Mouse (Mus musculus): ENCODE data around the gene AC129217.1. TPM values are rescaled to one million over a fixed set of nuclear protein-coding genes. Genes with fewer than 3 reads are reported as not detected.
"Not testable (repeated sequence)": the region's sequence is repeated elsewhere in the genome, so short reads cannot be mapped to it uniquely, and the experiment has no call there.

Gene AC129217.1
- total RNA-seq, 4 experiments from 2014 or later = not detected

DNA sequence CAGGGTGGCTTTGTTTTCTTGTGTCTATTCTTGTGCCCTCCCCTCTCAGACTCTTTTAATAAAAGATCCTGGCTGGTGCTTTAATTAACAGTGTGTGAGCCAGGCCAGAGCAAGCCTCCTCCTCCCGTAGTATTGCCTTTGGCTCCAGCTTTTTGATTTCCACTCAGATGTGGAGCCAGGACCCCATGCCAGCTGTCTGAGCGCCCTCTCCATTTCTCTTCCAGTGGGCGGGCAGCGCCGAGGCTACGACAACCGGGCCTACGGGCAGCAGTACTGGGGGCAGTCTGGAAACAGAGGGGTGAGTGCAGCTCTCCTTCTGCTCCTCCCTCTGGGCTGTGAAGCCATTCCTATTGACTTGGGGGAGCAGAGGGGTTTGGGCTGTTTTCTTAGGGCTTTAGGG is 1.1 kb downstream of the AC129217.1 start:
- DNase-seq = no peak

DNA sequence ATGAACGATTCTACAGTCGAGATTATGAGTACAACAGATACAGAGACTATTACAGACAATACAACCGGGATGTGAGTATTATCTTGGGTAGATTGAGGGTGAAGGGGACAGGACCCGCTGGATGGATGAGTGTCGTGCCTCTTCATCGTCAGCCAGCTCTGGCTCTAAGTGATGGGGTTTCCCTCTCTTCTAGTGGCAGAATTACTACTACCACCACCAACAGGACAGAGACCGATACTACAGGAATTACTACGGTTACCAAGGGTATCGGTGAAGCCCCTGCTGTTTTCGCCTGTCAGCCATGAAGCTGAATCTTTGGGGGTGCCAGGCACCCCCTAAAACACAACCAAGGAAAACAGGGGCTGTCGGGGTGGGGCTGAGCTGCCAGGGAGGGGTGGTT is 1.7 kb downstream of the AC129217.1 start:
- no peak for DNase-seq

DNA sequence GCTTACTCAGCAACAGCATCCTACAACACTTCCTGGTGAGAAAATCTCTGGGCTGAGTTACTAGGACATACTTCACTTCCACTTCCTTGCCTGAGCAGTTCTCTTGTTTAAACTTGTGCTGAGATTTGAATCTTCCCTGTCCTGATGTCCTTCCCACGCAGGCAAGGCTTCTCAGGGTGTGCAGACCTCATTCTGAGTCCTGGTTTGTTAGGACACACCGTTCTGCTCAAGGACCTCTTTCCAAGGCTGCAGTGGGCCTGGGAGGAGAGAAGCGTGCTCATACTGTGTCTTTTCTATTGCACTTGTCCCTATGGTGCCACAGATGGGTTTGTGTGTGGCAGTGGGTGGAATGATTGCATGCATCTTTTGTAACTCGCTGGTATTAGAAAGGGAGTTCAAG is 3.4 kb downstream of the AC129217.1 start:
- no peak for DNase-seq

DNA sequence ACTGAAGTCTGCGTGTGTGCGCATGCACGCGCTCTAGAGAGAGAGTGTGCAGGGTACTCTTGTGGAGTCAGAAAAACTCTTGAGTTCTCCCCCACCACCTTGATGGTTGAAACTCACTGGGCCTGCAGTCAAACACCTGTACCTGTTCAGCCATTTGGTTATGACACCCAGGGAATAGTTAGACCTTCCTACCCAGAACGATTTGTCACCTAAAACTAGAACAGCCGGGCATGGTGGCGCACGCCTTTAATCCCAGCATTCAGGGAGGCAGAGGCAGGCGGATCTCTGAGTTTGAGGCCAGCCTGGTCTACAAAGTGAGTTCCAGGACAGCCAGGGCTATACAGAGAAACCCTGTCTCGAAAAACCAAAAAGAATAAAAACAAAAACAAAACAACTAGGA is 6.8 kb downstream of the AC129217.1 start:
- not testable (repeated sequence) for DNase-seq

DNA sequence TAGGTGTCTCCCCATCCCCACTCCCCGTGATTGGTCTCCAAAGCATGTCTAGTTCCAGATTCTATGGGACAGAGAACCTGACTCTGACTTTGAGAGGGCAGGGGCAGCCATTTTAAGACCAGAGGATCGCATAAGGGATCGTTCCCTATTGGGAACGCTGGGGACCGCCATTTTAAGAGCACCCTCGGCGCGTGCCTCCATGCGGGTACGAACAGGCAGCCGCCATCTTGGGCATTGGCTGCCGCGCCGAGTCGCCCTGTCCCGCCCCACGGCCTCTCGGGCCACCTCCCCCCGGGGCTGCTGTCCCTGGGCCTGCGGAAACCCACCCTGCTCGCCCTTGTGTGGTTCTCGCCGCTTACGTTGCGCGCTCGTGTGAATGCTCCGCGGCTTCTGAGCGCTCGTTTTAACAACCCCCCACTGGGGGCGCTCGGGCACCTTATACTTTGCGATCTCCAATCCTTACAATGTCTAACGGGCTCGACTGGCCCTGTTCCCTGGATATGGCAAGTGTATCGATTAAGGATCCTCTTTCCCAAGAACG is 7.7 kb downstream of the AC129217.1 start, which contains the start of gene Bscl2:
Gene Bscl2 (plus strand): TSS at position 217 of the 541 bp plus-strand sequence.
- DNase-seq = peak; percentile 68

DNA sequence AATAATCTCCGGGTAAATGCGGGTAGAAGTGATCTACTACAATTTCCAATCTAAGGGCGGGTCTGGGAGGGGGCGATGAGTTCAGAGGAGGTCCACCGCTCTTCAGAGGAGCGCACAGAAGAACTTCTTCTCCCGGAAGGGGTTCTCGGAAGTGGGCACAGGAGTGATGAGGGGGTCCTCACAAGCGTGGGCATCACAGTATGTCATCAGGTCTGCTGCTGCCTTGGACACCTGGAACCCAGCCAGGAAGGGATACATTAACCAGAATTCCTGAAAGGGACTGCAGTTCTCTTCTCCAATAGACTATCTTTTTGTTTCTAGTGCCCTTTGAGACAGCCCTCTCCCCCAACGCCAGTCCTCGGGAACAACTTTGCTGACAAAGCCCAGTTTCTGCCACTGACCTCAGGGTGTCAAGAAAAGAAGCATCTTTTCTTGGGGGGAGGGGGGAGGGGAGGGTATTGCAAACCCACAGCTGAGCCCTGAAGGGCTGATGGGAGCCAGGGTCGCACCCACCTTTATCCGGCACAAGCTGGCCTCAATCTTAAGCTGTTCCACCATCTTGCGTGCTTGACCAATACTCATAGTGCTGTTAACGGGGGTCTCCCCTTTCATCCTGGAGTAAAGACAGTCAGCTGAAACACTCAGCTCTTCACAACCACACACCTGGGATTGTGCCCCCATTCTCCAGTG is 8.6 kb downstream of the AC129217.1 start:
- DNase-seq = no peak

DNA sequence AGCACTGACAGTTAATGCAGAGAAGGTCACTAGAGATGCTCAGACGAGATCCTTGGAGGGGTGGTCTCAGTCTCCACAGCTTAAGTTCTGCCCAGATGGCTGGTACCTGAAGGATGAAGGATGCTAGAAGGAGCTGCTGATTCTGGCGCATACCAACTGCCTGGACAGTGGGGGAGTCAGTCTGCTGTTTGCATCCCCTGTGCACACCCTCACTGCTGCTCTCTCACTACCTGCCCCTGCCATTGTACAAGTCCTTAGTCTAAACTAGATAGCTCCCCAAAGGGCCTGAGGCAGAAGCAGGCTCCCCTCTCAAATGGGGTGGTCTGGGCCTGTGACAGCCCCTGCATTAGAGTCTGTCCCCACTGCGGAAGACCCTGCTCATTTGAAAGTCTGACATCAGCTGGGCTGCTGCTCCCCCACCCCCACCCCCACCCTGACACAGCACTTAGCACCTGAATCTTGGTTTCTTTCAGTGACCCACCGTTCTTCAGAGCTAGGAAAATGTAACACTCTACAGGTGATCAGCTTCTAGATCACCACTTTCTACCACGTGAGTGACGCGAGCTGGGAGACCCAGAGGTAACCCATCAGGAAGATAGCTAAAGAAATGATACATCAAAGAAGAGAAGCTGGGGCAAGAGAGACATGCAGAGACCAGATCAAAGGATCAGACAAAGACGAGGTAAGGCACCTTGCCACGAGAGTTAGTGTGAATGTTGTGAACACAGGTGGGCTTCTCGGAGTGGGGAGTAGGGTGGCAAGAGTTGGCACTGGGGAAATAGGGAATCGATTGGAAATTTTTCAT is 9.7 kb downstream of the AC129217.1 start, which contains the start of gene Gng3:
Gene Gng3 (minus strand): TSS at position 92 of the 805 bp plus-strand sequence.
- DNase-seq = no peak

DNA sequence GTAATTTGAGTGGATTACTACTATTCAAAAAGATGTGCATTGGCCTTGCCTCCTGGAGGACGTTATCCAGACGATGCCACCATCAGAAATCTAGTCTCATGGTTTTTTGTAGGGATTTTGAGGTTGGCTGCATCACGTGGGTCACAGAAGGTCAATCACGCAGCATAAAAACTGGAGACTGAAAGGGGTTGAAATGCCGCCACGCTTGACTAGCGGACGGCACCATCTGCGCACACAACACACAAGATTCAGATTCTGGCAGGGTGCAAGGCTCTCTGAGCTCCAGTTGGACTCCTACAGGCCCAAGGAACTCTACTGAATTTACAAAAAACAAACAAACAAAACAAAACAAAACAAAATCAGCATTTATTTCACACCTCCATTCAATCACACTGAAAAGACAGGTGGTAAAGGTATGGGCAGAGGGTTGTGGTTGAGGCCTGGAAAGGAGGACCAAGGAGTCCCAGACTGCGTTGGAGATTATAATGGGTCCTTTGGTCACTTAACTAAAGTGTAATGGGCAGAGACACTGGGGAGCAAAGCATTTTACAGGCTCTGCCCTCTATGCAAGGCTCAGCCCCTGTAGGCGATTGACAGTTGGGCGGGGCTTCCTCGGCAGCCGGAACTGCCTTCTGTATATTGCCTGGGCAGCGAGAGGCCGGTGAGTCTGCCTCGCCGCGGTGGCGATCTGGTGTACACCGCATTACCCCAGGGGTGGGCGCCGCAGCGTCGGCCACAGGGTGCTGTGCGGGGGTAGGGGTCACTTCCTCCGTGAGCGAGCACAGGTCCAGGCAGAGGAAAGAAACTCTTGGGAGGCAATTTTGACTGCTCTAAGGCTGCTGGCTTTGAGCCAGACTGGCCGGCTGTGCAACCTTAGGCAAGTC is 10.6 kb downstream of the AC129217.1 start:
- DNase-seq = peak; percentile 79

DNA sequence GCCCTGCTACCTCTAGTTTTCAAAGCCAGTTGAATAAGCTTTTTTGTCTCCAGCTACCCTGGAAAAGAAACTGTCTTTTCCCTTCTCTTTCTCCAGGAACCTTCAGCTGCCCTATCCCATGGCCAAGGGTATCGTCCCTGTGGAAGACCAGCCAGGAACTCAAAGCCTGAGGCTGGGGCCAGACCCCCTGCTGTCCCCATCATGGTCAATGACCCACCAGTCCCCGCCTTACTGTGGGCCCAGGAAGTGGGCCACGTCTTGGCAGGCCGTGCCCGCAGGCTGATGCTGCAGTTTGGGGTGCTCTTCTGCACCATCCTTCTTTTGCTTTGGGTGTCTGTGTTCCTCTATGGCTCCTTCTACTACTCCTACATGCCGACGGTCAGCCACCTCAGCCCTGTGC is 11.4 kb downstream of the AC129217.1 start:
- no peak for DNase-seq

DNA sequence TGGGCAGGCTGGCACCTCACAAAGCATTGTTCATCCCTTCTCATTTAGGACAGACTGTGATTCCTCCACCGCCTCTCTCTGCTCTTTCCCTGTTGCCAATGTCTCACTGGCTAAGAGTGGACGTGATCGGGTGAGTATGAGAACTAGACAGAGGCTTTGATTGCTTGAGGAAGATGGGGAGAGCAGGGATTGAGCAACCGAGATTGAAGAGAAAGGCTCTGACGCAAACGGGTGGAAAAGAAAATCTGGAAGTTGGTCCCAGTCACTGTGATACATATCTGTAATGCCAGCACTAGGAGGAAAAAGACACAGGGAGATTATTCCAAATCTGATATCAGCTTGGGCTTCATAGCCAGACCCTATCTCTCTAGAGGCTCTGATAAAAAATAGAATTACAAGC is 13.4 kb downstream of the AC129217.1 start:
- DNase-seq = no peak

DNA sequence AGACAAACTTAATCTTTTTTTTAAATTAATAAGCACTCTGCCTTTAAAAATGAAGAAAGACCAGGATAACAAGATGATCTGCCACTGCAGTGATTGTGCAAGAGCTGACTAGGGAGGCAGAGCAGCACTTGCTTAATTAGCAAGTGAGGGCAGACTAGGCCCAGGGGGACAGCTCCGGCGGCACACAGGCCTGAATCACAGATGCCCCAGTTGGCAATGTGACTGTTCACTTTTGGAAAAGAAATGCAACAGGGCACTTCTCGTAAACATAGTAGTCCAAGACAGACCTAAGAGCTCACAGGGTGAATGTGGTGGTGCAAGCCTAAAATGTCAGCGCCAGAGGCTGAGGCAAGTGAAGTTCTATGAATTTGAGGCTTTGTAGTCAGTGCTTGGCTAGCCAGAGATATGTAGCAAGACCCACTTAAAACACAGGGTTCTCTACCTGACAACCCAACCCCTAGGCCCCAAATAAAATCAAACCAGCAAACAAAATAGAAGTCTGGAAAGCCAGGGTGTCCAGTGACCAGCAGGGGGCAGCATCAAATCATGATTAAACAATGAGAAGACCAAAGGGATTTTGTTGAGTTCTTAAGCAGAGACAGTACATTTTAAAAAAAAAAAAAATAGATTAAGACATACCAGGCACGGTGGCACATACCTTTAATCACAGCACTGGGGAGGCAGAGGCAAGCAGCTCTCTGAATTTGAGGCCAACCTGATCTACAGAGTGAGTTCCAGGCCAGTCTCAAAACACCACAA is 15.0 kb downstream of the AC129217.1 start:
- DNase-seq = peak; percentile 67

DNA sequence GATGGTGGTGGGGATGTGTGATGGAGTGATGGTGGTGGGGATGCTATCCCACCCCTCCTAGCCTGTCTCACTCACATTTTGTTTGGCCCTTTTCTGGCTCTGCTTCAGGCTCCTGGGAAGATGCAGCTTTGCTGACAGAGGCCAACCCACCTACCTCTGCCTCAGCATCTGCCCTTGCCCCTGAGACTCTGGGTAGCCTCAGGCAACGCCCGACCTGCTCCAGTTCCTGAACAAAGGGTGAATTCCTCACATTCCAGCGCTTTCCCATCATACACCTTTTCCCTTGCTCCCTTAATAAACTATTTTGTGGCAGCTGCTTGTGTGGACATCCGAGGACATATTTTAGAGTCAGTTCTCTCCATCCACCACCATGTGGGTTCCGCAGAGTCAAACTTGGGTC is 18.8 kb downstream of the AC129217.1 start:
- DNase-seq = no peak

DNA sequence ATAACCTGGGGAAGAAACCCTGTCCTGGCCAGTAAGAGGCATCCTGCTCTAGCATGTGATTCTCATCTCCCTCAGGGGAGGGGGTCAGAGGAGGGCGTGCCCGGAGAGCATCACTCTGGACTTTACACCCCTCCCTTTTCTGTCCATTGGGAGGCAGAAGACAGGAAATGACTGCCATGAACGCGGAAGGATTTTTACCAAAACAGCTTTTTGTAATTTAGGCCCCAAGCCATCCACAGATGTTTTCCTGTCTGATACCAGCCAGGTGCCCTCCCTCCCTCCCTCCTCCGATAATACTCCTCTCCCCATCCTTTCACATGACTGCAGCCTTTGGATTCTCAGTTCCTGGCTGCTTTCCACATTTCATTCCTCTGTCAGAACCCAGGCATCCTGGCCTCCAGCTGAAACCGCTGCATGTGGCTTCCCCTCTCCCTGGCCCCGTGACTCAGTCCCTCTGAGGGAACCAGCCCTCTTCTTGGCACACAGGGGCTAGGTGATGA is 20.9 kb downstream of the AC129217.1 start, which contains the start of gene Lrrn4cl:
Gene Lrrn4cl (plus strand): TSS at position 367 of the 500 bp plus-strand sequence.
- no peak for DNase-seq

DNA sequence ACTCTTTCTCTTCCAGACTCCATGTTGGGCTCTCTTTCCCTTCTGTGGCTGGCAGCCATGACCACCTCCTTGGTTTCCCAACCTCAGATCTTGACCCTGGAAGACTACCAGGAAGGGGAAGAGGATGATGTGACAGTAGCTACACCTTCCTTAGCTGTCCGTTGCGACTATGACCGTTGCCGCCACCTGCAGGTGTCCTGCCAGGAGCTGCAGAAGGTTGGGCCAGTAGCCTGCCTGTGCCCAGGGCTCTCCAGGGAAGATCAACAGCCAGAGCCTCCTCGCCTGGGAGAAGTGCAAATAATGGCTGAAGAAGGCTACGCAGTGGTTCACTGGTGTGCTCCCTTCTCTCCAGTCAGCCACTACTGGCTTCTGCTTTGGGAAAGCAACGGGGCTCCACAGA is 22.1 kb downstream of the AC129217.1 start:
- no peak for DNase-seq

DNA sequence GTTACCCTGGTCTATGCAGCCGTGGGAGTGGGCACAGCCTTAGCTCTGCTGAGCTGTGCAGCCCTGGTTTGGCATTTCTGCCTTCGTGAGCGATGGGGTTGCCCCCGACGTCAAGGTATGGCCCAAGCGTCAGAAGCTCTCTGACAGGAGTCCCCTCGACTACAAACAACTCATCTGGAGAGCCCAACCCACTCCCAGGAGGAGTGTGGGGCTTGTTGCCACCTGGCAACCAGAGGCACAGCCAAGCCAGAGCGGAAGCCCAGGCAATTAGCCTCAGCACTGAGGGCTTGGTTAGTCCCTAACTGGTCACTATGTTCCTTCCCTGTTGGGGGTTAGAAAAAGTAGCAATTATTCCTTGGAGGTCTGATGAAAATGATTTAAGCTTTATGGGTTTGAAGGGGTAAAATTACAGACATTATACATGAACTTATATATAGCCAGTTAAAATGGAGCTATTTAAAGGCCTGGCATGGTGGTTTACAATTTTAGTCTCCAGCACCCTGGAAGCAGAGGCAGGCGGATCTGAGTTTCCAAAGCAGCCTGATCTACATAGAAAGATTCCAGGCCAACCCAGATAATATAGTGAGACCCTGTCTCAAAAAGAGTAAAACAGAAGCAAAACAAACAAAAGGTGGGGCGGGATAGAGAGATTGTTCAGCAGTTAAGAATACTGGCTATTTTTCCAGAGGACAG is 22.8 kb downstream of the AC129217.1 start:
- no peak for DNase-seq

DNA sequence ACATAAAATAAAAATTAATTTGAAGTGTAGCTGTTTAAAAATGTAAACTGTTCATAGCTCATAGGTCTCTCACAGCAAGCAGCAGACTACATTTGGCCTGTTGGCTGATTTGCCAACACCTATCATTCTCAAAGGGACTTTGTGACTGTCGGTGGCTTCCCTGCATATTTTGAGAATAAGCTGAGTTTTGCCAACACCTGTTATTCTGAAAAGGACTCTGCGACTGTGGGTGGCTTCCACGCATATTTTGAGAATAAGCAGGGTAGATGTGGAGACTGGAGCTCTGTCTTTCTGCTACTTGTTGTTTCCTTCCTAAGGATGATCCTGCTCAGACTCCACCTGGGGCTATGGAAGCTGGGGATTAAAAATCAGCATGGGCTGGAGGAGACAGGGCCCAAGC is 23.5 kb downstream of the AC129217.1 start:
- no peak for DNase-seq

DNA sequence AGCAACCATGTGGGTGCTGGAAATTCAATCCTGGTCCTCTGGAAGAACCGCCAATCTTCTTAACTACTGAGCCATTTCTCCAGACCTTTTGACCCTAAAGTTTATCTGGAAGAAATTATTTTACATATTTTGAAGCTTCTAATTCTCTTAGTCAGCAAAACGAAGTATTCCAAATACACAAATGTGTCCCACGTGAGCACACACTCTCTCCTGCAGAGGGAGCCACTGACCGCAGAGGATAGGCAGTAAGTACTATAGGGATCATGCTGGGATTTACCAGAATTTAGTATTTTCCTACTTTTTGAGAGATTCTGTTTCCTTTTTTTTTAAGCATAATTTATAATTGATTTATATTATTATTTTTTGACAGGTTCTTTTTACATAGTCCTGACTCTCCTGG is 28.1 kb downstream of the AC129217.1 start:
- no peak for DNase-seq

DNA sequence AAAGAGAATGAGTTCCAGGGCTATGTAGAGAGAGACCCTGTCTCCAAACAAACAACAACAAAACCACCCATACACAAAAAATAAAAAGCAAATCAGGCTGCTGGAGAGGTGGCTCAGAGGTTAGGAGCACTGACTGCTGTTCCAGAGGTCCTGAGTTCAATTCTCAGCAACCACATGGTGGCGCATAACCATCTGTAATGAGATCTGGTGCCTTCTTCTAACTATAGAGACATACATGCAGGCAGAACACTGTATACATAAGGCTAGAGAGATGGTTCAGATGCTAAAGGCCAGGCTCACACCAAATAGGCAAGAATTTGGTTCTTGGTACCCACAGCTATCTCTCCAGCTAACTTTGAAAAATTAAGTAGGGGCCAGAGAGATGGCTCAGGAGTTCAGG is 29.4 kb downstream of the AC129217.1 start:
- DNase-seq = no peak

DNA sequence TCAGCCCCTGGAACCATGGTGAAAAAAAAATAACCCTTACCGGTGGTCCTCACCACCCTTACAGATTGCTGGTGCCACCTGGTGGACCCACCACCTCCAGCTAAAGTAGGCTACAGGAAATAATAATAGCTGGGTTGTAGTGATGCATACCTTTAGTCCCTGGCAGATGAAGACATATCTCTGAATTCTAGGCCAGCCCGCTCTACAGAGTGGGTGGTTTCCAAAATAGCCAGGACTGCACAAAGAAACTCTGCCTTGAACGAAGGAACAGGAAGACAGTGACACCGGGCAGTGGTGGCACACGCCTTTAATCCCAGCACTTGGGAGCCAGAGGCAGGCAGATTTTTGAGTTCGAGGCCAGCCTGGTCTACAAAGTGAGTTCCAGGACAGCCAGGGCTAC is 34.7 kb downstream of the AC129217.1 start:
- DNase-seq = no peak

DNA sequence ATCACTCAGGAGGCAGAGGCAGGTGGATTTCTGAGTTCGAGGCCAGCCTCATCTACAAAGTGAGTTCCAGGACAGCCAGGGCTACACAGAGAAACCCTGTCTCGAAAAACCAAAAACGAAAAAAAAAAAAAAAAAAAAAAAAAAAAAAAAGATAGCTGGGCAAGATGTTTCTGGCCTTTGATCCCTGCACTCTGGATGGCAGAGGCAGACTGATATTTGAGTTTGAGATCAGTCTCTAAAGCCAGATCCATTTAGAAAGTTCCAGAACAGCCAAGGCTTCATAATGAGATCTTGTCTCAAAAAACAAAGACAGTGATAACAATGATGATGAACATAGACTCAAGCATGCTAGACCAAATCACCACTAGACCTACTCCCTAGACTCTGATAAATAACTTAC is 40.8 kb downstream of the AC129217.1 start:
- DNase-seq = not testable (repeated sequence)

DNA sequence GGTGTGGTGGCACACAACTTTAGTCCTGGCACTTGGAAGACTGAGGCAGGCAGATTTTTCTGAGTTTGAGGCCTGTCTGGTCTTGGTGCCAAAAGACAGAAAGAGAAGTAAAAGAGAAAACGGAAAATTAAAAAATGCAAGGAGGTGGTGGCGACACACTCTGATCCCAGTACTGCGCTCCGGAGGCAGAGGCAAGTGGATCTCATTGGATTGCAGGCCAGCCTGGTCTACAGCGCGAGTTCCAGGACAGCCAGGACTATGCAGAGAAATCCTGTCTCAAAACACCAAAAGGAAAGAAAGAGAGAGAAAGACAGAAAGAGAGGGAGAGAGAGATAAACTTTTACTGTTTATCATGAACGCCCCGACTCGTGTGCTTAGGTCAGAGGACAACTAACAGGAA is 41.3 kb downstream of the AC129217.1 start:
- DNase-seq = no peak

All from adrenal gland, adult 8-10 months (tissue).